Mouse (Mus musculus) urinary bladder, adult 18-20 months (tissue): ENCODE data around the gene Ehd2.

ENCODE experiments used
- DNase-seq, 2 experiments: peaks; one replicate each; pipeline ENCODE4 v3.0.0; 2022; ENCODE audit warnings: low spot score in 2 of 2, mixed read lengths in 2 of 2

Ehd2 gene

DNA sequence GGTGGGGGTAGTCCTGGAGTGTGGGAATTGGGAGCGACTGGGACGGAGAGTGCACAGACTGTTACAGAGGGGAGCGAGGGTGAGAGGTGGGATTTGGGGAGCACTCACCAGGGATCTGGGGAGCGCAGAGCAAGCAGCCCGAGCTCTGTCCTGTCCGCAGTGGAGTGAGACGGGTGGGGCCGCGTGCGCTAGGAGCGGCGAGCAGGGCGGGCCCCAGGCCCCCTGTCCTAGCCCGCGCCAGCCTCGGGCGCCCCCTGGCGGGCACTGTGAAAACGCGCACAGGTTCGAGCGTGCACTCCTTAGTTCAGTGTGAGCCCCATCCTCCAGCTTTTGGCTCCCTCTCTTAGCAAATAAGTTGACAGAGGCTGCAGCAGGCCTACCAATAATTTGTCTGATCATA lies at the start of gene Ehd2:
Gene Ehd2 (minus strand): TSS at position 256 of the 400 bp plus-strand sequence.
- DNase-seq: peak in 1 of 2 experiments; percentile 76

- DNase-seq: no peak
Observed at GRCm38 (mm10) chr7:16015384-16015783, 48.0 kb upstream of the Ehd2 start.

- DNase-seq: no peak
Observed at GRCm38 (mm10) chr7:16014521-16015175, 47.3 kb upstream of the Ehd2 start.

- no peak for DNase-seq
Observed at GRCm38 (mm10) chr7:16013722-16014275, 46.4 kb upstream of the Ehd2 start.

DNA sequence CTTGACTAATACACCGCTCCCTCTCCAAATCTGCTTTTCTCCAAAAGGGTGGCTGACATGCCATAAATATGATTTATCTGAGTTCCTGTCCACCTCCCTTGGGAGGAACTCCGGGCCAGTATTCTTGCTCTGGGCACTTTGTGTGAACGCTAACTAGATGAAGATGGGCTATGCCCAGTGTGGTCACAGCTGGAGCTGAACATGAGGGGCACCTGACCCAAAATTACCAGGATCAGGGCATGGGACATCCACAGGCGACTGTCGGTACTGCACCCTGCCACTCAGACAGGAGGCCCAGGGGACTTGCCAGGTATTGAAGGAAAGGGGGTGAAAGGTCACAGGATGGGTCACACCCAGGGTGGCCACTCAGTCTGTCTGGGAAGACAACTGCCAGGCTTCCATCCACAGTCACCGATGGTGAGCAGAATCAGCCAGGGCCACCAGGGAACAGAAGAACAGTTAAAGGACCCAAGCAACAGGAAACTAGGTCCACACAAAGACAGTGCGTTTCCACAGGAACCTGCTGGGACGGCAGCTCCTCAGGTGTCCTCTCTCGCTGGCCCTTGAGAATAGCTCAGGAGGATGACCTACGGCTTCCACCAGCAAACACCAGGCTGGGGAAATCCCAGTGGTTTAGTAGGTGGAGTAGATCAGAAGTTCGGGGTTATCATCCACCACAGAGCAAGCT lies 45.4 kb upstream of the Ehd2 start:
- no peak for DNase-seq

DNA sequence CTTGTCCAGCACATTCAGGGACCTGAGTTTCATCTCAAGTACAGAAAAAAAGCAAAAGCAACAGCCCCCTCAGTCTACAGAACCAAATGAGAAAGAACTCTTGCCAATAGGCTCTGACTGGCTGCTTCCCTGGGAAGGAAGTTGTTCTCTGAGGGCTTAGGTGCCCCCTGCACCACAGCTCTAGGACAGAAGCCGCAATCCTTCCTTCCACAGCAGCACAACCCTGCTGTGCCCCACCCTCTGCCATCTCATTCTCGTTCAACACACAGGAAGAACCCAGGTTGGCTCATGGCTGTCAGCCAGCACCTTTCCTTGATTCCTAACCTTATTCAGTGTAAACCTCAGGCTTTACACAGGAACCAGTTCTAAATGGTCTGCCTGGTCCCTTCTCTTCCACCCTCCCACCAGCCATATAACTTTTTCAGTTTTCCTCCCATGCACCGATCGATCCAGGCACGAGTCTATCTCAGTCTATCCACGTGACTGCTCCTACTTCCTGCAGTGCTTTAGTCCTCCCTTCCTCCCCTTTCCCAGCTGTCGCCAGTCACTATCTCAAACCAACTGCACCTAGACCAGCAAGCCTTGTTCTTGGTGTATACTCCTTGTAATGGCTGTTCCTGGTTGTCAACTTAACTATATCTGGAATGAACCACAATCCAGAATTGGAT lies 44.2 kb upstream of the Ehd2 start:
- DNase-seq: no peak

DNA sequence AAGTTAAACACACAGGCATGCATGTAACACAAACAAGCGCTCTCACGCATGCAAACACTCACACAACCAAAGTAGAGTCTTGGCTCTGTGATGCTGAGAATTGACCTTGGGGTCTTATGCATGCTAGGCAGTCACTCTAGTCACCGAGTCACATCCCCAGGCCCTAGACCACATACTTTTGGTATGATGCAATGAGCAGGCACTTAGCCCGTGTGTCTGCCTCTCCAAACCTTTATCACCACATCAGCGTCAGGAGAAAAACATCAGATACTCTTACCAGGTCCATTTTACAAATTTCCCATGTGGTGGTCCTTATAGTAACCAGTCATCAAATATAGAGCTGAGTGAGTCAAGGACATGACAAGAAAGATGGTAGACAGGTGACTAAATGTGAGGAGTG lies 43.3 kb upstream of the Ehd2 start:
- no peak for DNase-seq

GRCm38 (mm10) chr7:16009636-16010035 lies 42.3 kb upstream of the Ehd2 start:
- no peak for DNase-seq

DNA sequence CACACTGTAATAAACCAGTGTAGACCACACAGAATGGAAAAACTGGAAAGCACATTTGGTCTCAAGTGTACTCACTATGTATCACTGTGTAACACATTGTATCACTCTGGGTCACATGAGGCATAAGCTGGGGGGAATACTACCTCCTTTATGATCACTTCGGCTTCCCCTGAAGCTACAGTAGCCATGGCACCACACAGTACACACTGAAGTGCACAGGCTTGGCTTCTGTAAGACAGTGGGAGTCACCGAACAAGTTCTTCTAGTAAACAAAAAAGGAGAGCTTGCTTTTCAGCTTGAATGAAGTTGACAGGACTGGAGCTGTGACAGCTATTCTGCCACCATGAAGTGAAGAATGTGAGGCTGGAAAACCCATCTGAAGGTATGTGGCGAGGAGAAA lies 37.7 kb upstream of the Ehd2 start:
- no peak for DNase-seq

DNA sequence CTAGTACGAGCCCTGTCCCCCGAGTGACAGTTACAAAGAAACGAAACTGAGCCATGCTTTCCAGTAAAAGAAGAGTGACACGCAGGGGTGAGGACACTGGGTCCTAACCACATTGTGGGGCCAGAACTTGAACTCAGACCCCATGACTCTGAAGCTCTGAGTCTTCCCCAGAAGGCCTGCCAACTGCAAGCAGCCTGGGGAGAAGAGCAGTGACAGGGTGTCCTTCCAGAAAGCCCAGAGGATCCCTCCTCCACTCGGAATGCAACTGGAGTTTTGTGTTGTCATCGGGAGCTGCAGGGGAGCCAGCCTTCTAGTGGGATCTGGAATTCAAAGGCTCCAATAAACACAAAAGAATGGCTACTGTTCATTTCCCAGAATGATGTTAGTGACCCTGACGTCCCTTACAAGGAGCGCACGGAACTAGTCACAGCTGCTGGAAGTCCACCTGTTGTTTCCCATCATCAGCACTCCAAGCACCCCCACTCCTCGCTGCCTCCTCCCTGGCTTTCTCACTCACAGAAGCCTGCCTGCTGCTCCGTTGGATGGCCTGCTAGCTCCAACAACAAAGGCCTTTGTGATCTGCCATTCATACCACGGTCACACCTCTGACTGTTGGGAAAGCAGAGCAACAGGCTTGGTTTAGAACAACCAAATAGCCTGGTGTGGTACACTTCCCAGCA lies 37.0 kb upstream of the Ehd2 start:
- DNase-seq: no peak

DNA sequence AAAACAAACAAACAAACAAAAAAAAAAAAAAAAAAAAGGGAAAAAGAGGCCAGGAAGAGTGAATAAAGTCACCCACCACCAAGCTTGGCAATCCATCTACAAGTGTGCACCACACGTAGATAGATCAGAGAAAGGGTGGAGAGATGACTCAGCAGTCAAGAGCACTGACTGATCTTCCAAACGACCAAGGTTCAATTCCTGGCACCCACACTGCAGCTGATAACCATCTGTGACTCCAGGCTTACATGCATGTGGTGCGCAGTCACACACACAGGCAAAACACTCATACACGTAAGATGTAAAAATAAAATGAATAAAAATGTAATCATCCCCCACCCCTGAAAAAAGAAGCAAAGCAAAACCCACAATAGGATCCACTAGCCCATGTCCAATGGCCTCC lies 35.7 kb upstream of the Ehd2 start:
- DNase-seq: no peak

GRCm38 (mm10) chr7:16002171-16002570 lies 34.8 kb upstream of the Ehd2 start:
- peak in 1 of 2 experiments; percentile 47 for DNase-seq

GRCm38 (mm10) chr7:16001691-16002090 lies 34.3 kb upstream of the Ehd2 start:
- DNase-seq: no peak

GRCm38 (mm10) chr7:15993789-15994188 lies 26.4 kb upstream of the Ehd2 start:
- no peak for DNase-seq

DNA sequence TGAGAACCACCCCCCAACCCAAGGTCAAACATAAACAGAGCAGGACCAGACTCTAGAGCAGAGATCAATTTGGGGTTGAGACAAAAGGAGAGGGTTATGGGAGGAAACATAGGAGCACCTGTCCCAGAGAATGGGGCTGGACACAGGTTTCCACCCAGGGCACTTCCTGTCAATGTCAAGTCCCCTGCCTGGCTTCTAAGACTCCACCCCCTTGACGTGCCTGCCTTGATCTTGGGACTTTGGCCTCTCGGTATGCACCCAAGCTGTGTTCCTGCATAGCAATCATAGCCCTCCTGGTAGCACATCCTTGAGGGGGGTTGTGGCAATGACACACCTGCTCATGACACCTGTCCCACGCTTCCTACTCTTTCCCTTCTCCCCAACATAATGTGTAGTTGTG lies 25.8 kb upstream of the Ehd2 start:
- DNase-seq: no peak

DNA sequence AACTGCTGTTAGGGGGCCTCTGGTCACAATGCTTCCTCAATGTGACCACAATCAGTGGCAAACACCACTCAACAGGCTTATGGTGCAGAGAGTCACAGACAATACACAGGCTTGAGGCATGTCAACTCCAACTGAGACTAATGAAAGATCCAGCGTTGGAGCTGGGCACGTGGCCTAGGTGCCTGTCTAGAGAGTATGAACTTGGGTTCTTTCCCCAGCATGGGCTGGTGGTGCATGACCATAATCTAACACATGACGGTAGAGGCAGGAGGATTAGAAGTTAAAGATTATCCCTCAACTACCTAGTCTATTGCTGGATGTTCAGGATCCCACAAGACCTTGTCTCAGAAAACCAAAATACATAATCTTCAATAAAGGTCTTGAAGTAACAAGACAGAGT lies 24.4 kb upstream of the Ehd2 start:
- DNase-seq: no peak

DNA sequence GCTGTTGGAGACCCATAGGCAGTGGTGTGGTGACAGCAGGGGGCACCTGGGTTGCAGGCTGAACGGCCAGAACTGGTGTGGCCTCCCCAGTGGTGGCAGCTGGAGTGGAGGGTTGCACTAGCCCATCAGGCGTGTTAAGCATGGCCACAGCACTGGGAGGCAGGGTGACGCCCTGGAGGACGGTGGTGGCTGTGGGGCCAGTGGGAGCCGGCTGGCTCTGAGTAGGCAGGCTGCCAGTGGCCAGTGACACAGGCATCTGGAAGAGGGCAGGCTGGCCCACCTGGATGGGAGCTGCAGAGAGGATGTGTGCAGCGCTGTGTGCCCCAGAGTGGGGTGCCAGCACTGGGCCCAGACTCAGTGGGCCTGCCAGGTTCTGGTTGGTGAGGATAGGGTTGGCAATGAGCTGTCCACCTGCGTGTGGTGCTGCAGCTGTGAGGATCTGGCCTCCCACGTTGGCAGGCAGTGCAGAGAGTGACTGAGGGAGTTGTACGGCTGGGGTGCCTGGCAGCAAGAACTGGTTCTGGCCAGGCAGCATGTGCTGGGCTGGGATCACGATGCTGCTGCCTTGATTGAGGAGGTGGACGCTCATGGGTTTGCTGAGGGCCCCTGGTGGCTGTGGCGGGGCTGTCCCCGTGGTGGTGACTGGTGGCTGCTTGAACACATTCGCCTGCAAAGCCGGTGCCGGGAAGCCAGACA lies 20.4 kb upstream of the Ehd2 start:
- DNase-seq: no peak

- DNase-seq: no peak
Observed at GRCm38 (mm10) chr7:15982729-15983407, 15.5 kb upstream of the Ehd2 start.

- DNase-seq: no peak
Observed at GRCm38 (mm10) chr7:15981538-15981937, 14.2 kb upstream of the Ehd2 start.

GRCm38 (mm10) chr7:15980246-15980645 lies 12.9 kb upstream of the Ehd2 start:
- no peak for DNase-seq

DNA sequence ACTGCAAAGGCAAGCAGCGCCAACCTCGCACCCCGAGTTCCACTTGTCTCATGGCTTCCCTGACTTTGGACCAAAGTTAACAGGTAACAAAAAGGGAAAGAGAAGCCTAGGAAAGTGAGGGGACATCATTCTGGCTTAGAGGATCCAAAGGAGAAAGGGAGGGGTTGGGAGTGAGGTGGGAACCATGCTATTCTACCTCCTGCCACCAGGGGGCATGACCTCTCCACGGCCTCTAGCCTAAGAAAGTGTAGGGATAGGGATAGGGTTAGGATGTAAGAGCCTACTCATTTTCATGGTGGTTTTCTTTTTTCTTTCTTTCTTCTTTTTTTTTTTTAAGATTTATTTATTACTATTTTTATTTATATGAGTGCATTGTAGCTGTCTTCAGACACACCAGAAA lies 8.5 kb upstream of the Ehd2 start:
- DNase-seq: no peak
